Mouse (Mus musculus) kidney, adult 9 months (tissue): ENCODE data around the gene Slc11a2.

Source experiments
- DNase-seq: peaks from one replicate; pipeline ENCODE4 v3.0.0; 2022

Gene Slc11a2

GRCm38 (mm10) chr15:100433234-100433633 is 8.4 kb upstream of the Slc11a2 start:
- DNase-seq, result no peak

DNA sequence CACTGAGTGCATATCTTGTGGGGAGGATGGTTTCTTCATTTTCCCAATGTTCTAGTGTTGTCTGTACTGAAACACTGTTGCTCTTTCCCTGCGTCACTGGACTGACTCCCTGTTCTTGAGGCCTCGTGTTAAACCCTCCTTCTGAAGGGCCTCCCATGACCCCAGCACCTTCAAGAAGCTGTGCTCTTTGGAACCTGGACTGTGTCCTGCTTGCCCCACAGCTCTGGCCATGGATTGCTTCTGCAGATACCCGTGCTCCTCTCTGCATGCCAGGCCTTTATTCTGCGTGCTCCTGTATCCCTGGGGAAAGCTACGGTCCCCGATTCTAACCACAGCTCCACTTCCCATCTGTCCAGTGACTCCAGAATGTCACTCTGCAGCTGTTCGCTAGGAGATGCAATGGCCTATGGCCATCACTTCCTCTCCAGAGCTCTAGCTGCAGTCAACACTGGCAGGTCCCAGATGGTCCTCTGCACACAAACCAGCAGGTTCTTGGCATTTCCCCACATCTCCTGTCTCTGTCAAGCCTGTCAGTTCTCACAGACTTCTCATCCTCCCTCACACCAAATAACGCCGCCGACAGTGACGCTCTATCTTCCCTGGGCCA is 5.2 kb upstream of the Slc11a2 start:
- DNase-seq, result peak; percentile 72

GRCm38 (mm10) chr15:100428296-100428905 is 3.5 kb upstream of the Slc11a2 start:
- DNase-seq, result no peak

GRCm38 (mm10) chr15:100423916-100424315 is 956 bp downstream of the Slc11a2 start:
- DNase-seq, result peak; percentile 73

GRCm38 (mm10) chr15:100422899-100423860 is 1.7 kb downstream of the Slc11a2 start:
- peak; percentile 97 for DNase-seq

DNA sequence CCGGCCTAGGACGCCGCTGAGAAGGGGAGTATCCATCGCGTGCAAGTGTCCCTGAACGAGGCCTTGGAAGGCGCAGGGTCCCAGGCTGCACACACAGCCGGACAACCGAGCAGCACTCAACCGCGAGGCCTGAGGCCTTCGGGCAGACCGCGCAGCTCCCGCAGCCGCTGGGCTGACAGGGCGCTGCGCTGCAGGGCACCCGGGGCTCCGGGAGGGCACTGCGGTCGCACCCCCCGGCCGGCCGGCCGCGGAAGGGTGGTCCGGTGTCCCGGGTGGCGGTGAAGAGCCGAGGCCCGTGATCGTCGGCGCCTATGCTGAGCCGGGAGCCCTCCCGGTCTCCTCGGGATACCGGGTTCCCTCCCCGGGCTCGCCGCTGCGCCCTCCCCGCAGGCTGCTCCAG is 2.4 kb downstream of the Slc11a2 start:
- DNase-seq, result no peak

DNA sequence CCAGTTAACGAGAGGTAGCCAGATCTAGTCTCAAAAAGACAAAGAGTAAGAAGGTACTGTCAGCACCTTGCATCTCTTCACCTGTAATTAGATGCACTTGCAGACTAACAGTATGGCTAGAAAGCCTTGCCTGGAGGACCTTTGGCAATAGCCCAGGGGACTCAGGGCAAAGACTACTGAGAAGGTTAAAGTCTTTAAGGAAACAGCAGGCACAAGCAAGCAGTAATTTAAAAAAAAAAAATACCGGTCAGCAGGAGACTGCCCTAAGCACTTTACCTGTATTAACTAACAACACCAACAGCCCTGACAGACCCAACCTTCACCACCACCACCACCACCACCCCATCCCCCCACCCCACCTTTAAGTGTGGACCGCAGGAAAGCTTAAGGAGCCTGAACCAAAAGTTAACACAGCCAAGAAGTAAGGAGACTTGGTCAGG is 3.1 kb downstream of the Slc11a2 start, which contains the start of gene Gm5475:
Gm5475 (plus strand) TSS at position 390 of the 440 bp plus-strand sequence.
- DNase-seq, result peak; percentile 92

- no peak for DNase-seq
Measured at GRCm38 (mm10) chr15:100421059-100421757, 3.7 kb downstream of the Slc11a2 start.

- DNase-seq, result no peak
Measured at GRCm38 (mm10) chr15:100419901-100420745, 4.7 kb downstream of the Slc11a2 start.

- peak; percentile 30 for DNase-seq
Measured at GRCm38 (mm10) chr15:100419311-100419710, 5.6 kb downstream of the Slc11a2 start.

- DNase-seq, result no peak
Measured at GRCm38 (mm10) chr15:100417854-100418450, 6.9 kb downstream of the Slc11a2 start.

GRCm38 (mm10) chr15:100415684-100416083 is 9.2 kb downstream of the Slc11a2 start:
- DNase-seq, result no peak

GRCm38 (mm10) chr15:100414942-100415341 is 9.9 kb downstream of the Slc11a2 start:
- no peak for DNase-seq

GRCm38 (mm10) chr15:100414011-100414410 is 10.9 kb downstream of the Slc11a2 start:
- peak; percentile 64 for DNase-seq

DNA sequence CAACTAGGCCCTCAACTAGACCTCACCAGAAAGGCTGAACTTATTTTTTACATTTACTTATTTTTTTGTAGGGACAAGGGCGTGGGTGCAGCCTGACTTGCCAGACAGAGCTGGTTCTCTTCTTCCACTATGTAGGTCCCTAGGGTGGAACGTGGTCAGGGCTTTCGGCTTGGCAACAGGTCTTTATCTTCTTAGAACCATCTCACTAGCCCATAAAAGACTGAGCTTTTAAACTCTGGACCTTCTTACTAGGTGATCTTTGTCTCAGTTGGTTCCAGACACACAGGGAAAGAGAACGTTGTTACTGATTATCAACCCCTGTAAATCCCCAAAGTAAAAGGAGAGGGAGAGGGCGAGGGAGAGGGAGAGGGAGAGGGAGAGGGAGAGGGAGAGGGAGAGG is 11.6 kb downstream of the Slc11a2 start:
- peak; percentile 74 for DNase-seq

GRCm38 (mm10) chr15:100411731-100412130 is 13.1 kb downstream of the Slc11a2 start:
- peak; percentile 52 for DNase-seq

GRCm38 (mm10) chr15:100410918-100411672 is 13.8 kb downstream of the Slc11a2 start:
- DNase-seq, result peak; percentile 95

DNA sequence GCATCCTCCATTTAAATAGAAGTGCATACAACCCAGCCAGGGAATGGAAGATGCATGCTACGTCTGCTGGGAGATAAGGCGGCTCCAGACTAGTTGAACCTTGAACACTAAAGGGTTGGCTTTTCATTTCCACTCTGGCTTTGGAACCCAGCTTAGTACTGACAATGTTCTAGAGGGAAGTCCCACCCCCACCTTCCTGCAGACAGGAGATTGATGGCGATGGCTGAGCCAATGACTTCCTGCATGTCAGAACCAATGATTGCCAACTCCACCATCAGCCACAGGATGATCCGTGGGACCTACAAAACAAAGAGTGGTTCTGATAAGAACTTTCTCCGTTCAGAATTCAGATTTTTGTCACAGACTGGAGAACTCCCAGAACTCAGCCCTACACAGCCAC is 18.8 kb downstream of the Slc11a2 start:
- peak; percentile 53 for DNase-seq

GRCm38 (mm10) chr15:100403318-100404000 is 21.4 kb downstream of the Slc11a2 start:
- DNase-seq, result peak; percentile 91

- DNase-seq, result no peak
Measured at GRCm38 (mm10) chr15:100402798-100403197, 22.1 kb downstream of the Slc11a2 start.
